Mouse (Mus musculus): ENCODE data around the gene Gm17349. TPM values are rescaled to one million over a fixed set of nuclear protein-coding genes. Genes with fewer than 3 reads are reported as not detected.

Gm17349 gene
- polyA plus RNA-seq (2014; fragmentation: Nextera tagmentation; extraction: Ambion mirVana), result not detected in 2 replicates

DNA sequence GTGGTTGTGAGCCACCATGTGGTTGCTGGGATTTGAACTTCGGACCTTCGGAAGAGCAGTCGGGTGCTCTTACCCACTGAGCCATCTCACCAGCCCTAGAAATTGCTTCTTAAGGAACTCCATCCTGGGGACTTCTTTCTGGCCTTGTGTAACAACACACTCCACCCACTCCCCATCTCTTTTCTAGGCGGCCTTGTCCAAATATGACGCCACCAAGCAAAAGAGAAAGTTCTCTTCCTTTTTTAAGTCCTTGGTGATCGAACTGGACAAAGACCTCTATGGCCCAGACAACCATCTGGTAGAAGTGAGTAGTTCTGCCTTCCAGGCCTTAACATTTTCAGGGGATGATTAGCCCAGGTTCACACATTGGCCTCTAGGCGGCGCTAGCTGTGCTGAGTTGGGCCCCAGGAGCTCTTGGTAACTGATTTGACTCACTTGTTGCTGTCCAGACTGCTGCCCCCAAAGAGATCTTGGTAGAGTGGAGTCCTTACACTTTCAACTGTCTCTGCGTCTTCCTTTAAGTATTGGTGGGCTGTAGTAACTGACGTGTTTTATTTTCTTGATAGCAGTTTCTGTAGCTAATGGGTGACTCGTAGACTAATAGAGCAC, at the start of gene Gm17349:
TSS of gene Gm17349 (minus strand) at position 51 of the 609 bp plus-strand sequence.
- peaks cover 15% of the 10 kb centered on the region for H3K4me1 ChIP-seq (ENCODE audit: control insufficient read depth, insufficient read depth, low read length)
- peaks cover 68% of the 10 kb centered on the region for H3K36me3 ChIP-seq (ENCODE audit: control insufficient read depth, insufficient read depth, low read length)
- no peaks in the 10 kb centered on the region for H3K9me3 ChIP-seq (ENCODE audit: control insufficient read depth, low read length)
- H3K27ac ChIP-seq (replicated peaks; ENCODE audit: low read depth, low read length), result peak within 1 kb of the TSS; percentile 23
- whole genome bisulfite sequencing, result 69% methylated on average over 11 of the region's 11 CpGs
- DNase-seq (ENCODE audit: low spot score) (no peak), ATAC-seq (ENCODE audit: low read depth) (no peak)
- H3K4me3 ChIP-seq (ENCODE audit: low read depth, low read length), result no peak within 1 kb of the TSS
- peak within 1 kb of the TSS; percentile 80 for H3K4me2 ChIP-seq (ENCODE audit: low read depth, low read length)
- no peaks in the 10 kb centered on the region for H3K27me3 ChIP-seq (replicated peaks; ENCODE audit: control insufficient read depth, insufficient read depth, low read length)
- H3K9ac ChIP-seq (ENCODE audit: low read depth, low read length), result peak within 1 kb of the TSS; percentile 32

DNA sequence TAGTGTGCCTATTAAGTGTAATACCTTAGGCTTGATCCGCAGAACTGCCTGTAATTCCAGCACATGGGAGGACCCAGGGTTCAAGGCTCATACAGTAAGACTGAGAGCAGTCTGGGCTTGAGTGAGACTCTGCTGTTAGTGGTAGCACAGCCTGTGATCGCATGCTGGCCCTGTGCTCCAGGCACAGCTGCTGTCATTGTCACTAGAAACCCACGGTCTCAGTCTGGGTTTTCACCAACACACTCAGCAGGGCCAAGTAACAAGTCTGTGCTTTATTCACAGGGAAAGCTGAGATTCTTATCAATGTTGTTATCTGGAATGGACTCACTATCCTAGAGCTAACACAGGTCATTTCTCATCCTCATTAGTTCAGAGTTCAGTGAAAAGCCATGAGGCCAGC, 48.9 kb upstream of the Gm17349 start:
- Histone ChIP-seq H3K27ac (replicated peaks; ENCODE audit: low read depth, low read length) (no peak overlapping the region), H3K4me2 (ENCODE audit: low read depth, low read length) (no peak overlapping the region), H3K36me3 (ENCODE audit: control insufficient read depth, insufficient read depth, low read length) (0 out of 2 replicates have a peak, but pooled peaks cover 5% of the 10 kb centered on the region), H3K9me3 (ENCODE audit: control insufficient read depth, low read length) (no peaks in the 10 kb centered on the region), H3K9ac (ENCODE audit: low read depth, low read length) (no peak overlapping the region), H3K4me1 (ENCODE audit: control insufficient read depth, insufficient read depth, low read length) (no peaks in the 10 kb centered on the region), H3K4me3 (ENCODE audit: low read depth, low read length) (no peak overlapping the region), H3K27me3 (replicated peaks; ENCODE audit: control insufficient read depth, insufficient read depth, low read length) (no peaks in the 10 kb centered on the region)
- ATAC-seq (ENCODE audit: low read depth) (no peak), DNase-seq (ENCODE audit: low spot score) (no peak)
- 69% methylated on average over 3 of the region's 3 CpGs for WGBS

DNA sequence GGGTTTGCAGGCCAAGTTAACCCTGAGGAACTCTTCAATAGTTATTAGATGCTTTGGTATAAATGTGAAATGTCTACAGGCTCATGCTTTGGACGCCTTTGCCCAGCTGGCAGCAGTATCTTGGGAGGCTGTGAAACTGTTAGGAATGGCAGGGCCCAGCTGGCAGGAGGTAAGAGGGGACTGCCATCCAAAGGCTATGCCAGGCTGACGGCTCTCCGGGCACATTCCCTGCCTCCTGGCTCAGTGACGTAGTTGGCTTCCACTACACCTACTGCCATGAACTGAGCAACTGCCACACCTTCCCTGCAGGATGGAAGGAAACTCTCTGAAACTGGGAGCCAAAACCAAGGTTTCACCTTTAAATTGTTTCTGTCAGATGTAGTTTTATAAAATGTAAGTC, 34.9 kb upstream of the Gm17349 start:
- Histone ChIP-seq H3K27me3 (replicated peaks; ENCODE audit: control insufficient read depth, insufficient read depth, low read length) (no peaks in the 10 kb centered on the region), H3K27ac (replicated peaks; ENCODE audit: low read depth, low read length) (no peak overlapping the region), H3K4me3 (ENCODE audit: low read depth, low read length) (no peak overlapping the region), H3K4me2 (ENCODE audit: low read depth, low read length) (no peak overlapping the region), H3K4me1 (ENCODE audit: control insufficient read depth, insufficient read depth, low read length) (no peaks in the 10 kb centered on the region), H3K9ac (ENCODE audit: low read depth, low read length) (no peak overlapping the region), H3K9me3 (ENCODE audit: control insufficient read depth, low read length) (no peaks in the 10 kb centered on the region), H3K36me3 (ENCODE audit: control insufficient read depth, insufficient read depth, low read length) (peaks cover 90% of the 10 kb centered on the region)
- no peak for DNase-seq (ENCODE audit: low spot score)
- 93% methylated on average over 4 of the region's 4 CpGs for WGBS
- ATAC-seq (ENCODE audit: low read depth), result no peak

DNA sequence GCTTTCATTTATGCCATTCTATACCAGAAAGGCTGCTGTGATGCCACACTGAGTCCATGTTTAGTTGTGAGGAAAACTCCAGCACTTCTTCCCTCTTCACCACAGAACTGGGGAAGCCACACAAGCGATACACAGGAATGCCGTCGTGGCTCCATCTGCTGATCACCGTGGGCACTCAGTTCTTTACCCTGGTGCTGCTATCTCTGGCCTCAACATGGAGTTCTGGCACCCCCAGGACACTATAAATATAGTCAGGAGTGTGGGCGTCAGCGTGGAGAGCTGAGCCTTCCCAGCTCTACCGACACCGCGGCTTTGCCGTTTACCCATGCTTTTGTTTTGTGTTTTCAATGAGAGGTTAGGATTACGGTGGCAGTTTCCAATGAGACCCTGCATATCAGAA, 31.4 kb upstream of the Gm17349 start:
- Histone ChIP-seq H3K27ac (replicated peaks; ENCODE audit: low read depth, low read length) (no peak overlapping the region), H3K4me1 (ENCODE audit: control insufficient read depth, insufficient read depth, low read length) (no peaks in the 10 kb centered on the region), H3K9me3 (ENCODE audit: control insufficient read depth, low read length) (no peaks in the 10 kb centered on the region), H3K9ac (ENCODE audit: low read depth, low read length) (no peak overlapping the region), H3K27me3 (replicated peaks; ENCODE audit: control insufficient read depth, insufficient read depth, low read length) (no peaks in the 10 kb centered on the region), H3K4me2 (ENCODE audit: low read depth, low read length) (no peak overlapping the region), H3K4me3 (ENCODE audit: low read depth, low read length) (no peak overlapping the region), H3K36me3 (ENCODE audit: control insufficient read depth, insufficient read depth, low read length) (peaks cover 92% of the 10 kb centered on the region)
- DNase-seq (ENCODE audit: low spot score) (no peak), ATAC-seq (ENCODE audit: low read depth) (no peak)
- 89% methylated on average over 11 of the region's 11 CpGs for WGBS

DNA sequence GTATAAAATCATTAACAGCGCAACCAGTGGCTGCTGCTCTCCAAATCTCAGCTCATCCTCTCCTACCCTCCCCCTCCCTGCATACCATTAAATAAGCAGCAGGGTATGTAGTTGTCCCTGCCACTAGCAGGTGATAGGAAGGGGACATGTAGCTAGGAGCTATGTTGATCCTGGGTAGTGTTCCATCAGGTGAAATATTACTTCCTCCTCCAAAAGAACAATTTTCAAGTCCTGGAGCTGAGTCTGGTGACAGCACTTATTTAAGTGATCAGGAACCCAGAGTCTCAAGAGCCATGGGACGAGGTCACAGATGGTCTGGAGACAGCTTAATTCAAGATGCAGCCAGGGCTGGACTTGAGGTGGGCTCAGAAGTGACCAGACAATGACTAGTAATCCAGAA, 30.3 kb upstream of the Gm17349 start:
- peaks cover 87% of the 10 kb centered on the region for H3K36me3 ChIP-seq (ENCODE audit: control insufficient read depth, insufficient read depth, low read length)
- no peaks in the 10 kb centered on the region for H3K27me3 ChIP-seq (replicated peaks; ENCODE audit: control insufficient read depth, insufficient read depth, low read length)
- no peaks in the 10 kb centered on the region for H3K4me1 ChIP-seq (ENCODE audit: control insufficient read depth, insufficient read depth, low read length)
- H3K9me3 ChIP-seq (ENCODE audit: control insufficient read depth, low read length), result no peaks in the 10 kb centered on the region
- no peak overlapping the region for H3K4me3 ChIP-seq (ENCODE audit: low read depth, low read length)
- no peak overlapping the region for H3K4me2 ChIP-seq (ENCODE audit: low read depth, low read length)
- WGBS, result 96% methylated on average over 2 of the region's 2 CpGs
- ATAC-seq (ENCODE audit: low read depth) (no peak), DNase-seq (ENCODE audit: low spot score) (no peak)
- H3K27ac ChIP-seq (replicated peaks; ENCODE audit: low read depth, low read length), result no peak overlapping the region
- H3K9ac ChIP-seq (ENCODE audit: low read depth, low read length), result no peak overlapping the region

DNA sequence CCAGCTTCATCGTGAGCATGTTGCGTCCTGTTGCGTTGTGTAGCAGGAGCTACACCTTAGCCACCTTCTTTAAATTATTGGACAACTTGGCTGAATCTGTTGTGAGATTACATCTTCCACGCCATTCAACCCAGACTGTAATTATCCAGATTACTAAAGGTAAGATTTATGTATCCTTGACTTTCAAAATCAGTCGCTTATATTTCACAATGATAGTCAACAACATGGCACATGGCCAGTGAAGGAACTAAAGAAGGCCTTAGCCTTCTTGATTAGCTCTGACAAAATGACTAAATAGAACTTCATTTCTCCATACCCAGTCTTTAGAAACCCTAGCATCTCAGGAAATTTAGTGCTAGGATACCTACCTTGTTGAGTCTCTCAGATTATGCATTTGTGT, 27.9 kb upstream of the Gm17349 start:
- Histone ChIP-seq H3K4me3 (ENCODE audit: low read depth, low read length) (no peak overlapping the region), H3K9me3 (ENCODE audit: control insufficient read depth, low read length) (0 out of 2 replicates have a peak, but pooled peaks cover 6% of the 10 kb centered on the region), H3K27ac (replicated peaks; ENCODE audit: low read depth, low read length) (no peak overlapping the region), H3K27me3 (replicated peaks; ENCODE audit: control insufficient read depth, insufficient read depth, low read length) (no peaks in the 10 kb centered on the region), H3K4me1 (ENCODE audit: control insufficient read depth, insufficient read depth, low read length) (no peaks in the 10 kb centered on the region), H3K4me2 (ENCODE audit: low read depth, low read length) (no peak overlapping the region), H3K36me3 (ENCODE audit: control insufficient read depth, insufficient read depth, low read length) (peaks cover 83% of the 10 kb centered on the region), H3K9ac (ENCODE audit: low read depth, low read length) (no peak overlapping the region)
- ATAC-seq (ENCODE audit: low read depth), result no peak
- WGBS, result 92% methylated on average over 5 of the region's 5 CpGs
- DNase-seq (ENCODE audit: low spot score), result no peak

DNA sequence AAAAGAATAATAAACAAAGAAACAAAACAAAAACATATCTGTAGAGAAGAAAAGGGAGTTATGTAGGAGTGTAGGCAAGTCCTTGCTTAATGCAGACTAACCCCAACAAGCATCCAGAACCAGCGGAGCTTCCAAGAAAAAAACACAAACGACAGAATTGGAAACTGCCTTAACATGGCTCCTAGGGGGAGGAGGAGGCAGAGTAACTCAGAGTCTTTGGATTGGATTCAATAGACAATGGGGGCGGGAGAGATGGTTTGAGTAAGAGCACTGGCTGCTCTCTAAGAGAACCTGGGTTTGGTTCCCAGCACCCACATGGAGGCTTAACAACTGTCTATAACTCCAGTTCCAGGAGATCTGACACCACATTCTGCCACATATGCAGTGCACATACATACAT, 26.4 kb upstream of the Gm17349 start:
- ATAC-seq (ENCODE audit: low read depth) (no peak), DNase-seq (ENCODE audit: low spot score) (no peak)
- Histone ChIP-seq H3K27ac (replicated peaks; ENCODE audit: low read depth, low read length) (no peak overlapping the region), H3K9ac (ENCODE audit: low read depth, low read length) (no peak overlapping the region), H3K4me1 (ENCODE audit: control insufficient read depth, insufficient read depth, low read length) (peaks cover 1% of the 10 kb centered on the region; the same call in 1 of the 2 replicates), H3K36me3 (ENCODE audit: control insufficient read depth, insufficient read depth, low read length) (peaks cover 78% of the 10 kb centered on the region), H3K9me3 (ENCODE audit: control insufficient read depth, low read length) (0 out of 2 replicates have a peak, but pooled peaks cover 6% of the 10 kb centered on the region), H3K4me3 (ENCODE audit: low read depth, low read length) (no peak overlapping the region), H3K4me2 (ENCODE audit: low read depth, low read length) (no peak overlapping the region), H3K27me3 (replicated peaks; ENCODE audit: control insufficient read depth, insufficient read depth, low read length) (no peaks in the 10 kb centered on the region)
- 95% methylated on average over 3 of the region's 3 CpGs for WGBS

DNA sequence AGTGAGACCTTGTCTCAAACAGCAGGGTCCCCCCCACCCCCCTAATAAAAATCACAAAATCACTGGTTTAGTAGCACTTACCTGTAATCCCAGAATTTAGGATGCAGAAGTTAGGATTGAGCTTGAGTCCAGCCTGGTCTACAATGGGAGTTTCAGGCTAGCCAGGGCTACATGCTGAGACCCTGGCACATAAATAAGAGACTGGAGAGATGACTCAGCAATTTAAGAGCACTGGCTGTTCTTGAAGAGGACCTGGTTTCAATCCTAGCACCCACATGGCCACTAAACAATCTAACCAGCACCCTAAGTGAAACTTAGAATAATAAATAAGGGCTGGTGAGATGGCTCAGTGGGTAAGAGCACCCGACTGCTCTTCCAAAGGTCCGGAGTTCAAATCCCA, 25.9 kb upstream of the Gm17349 start:
- no peak overlapping the region for H3K4me2 ChIP-seq (ENCODE audit: low read depth, low read length)
- no peak overlapping the region for H3K27ac ChIP-seq (replicated peaks; ENCODE audit: low read depth, low read length)
- DNase-seq (ENCODE audit: low spot score), result no peak
- no peaks in the 10 kb centered on the region for H3K27me3 ChIP-seq (replicated peaks; ENCODE audit: control insufficient read depth, insufficient read depth, low read length)
- no peak for ATAC-seq (ENCODE audit: low read depth)
- WGBS, result 93% methylated on average over 2 of the region's 2 CpGs
- H3K9me3 ChIP-seq (ENCODE audit: control insufficient read depth, low read length), result 0 out of 2 replicates have a peak, but pooled peaks cover 6% of the 10 kb centered on the region
- no peak overlapping the region for H3K9ac ChIP-seq (ENCODE audit: low read depth, low read length)
- peaks cover 4% of the 10 kb centered on the region; the same call in 1 of the 2 replicates for H3K4me1 ChIP-seq (ENCODE audit: control insufficient read depth, insufficient read depth, low read length)
- H3K4me3 ChIP-seq (ENCODE audit: low read depth, low read length), result no peak overlapping the region
- H3K36me3 ChIP-seq (ENCODE audit: control insufficient read depth, insufficient read depth, low read length), result peaks cover 73% of the 10 kb centered on the region
